8 mouse cellular contexts compared by ENCODE assay signal in the genomic region with DNA sequence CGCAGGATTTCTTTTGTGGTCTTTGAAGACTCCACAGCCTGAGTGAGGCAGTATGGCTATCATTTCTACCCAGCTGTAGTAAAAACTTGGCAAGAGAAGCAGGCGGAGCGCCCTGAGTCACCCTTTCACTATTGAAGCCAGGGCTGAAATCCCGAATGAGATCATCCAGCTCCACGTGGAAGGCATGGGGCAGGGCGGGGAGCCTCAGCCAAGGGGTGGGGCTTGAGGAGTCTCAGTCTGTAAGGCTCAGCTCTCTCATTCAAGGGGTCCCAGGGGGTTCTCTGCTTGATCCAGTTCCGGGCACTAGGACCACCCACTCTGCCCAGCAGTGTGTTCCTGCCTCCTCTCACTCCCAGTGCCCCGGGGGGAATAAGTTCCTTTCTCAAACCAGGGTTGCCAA. TPM values are rescaled to one million over a fixed set of nuclear protein-coding genes. Genes with fewer than 3 reads are reported as not detected.
DNase-seq lines count a peak whose midpoint lies in the region; ATAC-seq and TF ChIP-seq lines count a peak whose summit lies in the region.

No protein-coding gene starts in this region.

- H3K4me3 ChIP-seq in E14TG2a.4 (replicated peaks; ENCODE audit: low read length), result peak overlapping the region; percentile 77
- peak overlapping the region; percentile 57 for H3K4me3 ChIP-seq in forebrain, postnatal 0 days (ENCODE audit: low read depth, low read length)
- H3K4me3 ChIP-seq in liver, embryonic 12.5 days, result peak overlapping the region; percentile 57

- peak; percentile 82 for ATAC-seq in forebrain, postnatal 0 days
- peak; percentile 65 for ATAC-seq in liver, embryonic 12.5 days

- peak overlapping the region; percentile 57; the same call in 1 of the 2 replicates for H3K27ac ChIP-seq in forebrain, postnatal 0 days (ENCODE audit: low read depth, low read length)
- no peak overlapping the region for H3K27ac ChIP-seq in liver, embryonic 12.5 days

- TF ChIP-seq CTCF in E14TG2a.4 (conservative IDR thresholded peaks at IDR 0.05; ENCODE audit: low read length), result no peak
- no peak for TF ChIP-seq CTCF in forebrain, postnatal 0 days (IDR thresholded peaks at IDR 0.05; ENCODE audit: low read depth)

- peaks cover 15% of the 10 kb centered on the region for H3K36me3 ChIP-seq in E14TG2a.4 (ENCODE audit: insufficient read depth, low read length)
- peaks cover 7% of the 10 kb centered on the region; the same call in 1 of the 2 replicates for H3K36me3 ChIP-seq in forebrain, postnatal 0 days (ENCODE audit: insufficient read depth)
- peaks cover 18% of the 10 kb centered on the region; the same call in 1 of the 2 replicates for H3K36me3 ChIP-seq in liver, embryonic 12.5 days

- DNase-seq in cerebellum, adult 8-10 months, result peak; percentile 63
- peak; percentile 76 for DNase-seq in forebrain, postnatal 0 days
- peak; percentile 96 for DNase-seq in heart, postnatal 10 days
- DNase-seq in kidney, postnatal 4 days, result peak; percentile 83 to 90
- DNase-seq in neural tube, embryonic 10.5 days (ENCODE audit: extremely low spot score, low spot score), result peak; percentile 82
- DNase-seq in urinary bladder, adult 2 months (ENCODE audit: low spot score), result peak; percentile 72

- peak overlapping the region; percentile 99 for H3K4me2 ChIP-seq in forebrain, postnatal 0 days (ENCODE audit: low read depth)
- peak overlapping the region; percentile 67 for H3K4me2 ChIP-seq in liver, embryonic 12.5 days

- WGBS in forebrain, postnatal 0 days, result 5% methylated on average over 8 of the region's 8 CpGs
- 6% methylated on average over 8 of the region's 8 CpGs for WGBS in liver, embryonic 12.5 days (ENCODE audit: insufficient replicate concordance)

- H3K9ac ChIP-seq in forebrain, postnatal 0 days, result peak overlapping the region; percentile 46
- peak overlapping the region; percentile 57 for H3K9ac ChIP-seq in liver, embryonic 12.5 days

- peaks cover 15% of the 10 kb centered on the region; the same call in 1 of the 2 replicates for H3K4me1 ChIP-seq in E14TG2a.4 (replicated peaks; ENCODE audit: low read depth, low read length)
- no peaks in the 10 kb centered on the region for H3K4me1 ChIP-seq in forebrain, postnatal 0 days (ENCODE audit: insufficient read depth)
- peaks cover 8% of the 10 kb centered on the region; the same call in 1 of the 2 replicates for H3K4me1 ChIP-seq in liver, embryonic 12.5 days

- peaks cover 25% of the 10 kb centered on the region for H3K27me3 ChIP-seq in E14TG2a.4 (ENCODE audit: insufficient read depth, low read length)
- H3K27me3 ChIP-seq in forebrain, postnatal 0 days (ENCODE audit: insufficient read depth, low read length), result no peaks in the 10 kb centered on the region
- H3K27me3 ChIP-seq in liver, embryonic 12.5 days (replicated peaks), result peaks cover 50% of the 10 kb centered on the region

- intact Hi-C loops in heart, postnatal 10 days (cut with DNase I), result loop anchor here (2.0 to 10.0 kb wide), 6 partner anchors 20 to 1462 kb away; a partner anchor contains a TSS

- H3K9me3 ChIP-seq in E14TG2a.4 (ENCODE audit: low read length), result peaks cover 44% of the 10 kb centered on the region
- H3K9me3 ChIP-seq in forebrain, postnatal 0 days (ENCODE audit: low read length), result no peaks in the 10 kb centered on the region
- H3K9me3 ChIP-seq in liver, embryonic 12.5 days (replicated peaks), result no peaks in the 10 kb centered on the region

RNA-seq across cellular contexts. Expression of a gene that starts 2.2 kb away (rescaled TPM):
- 12.5 and 13.8 TPM in 2 replicates for total RNA-seq in forebrain, postnatal 0 days (2014; rRNA removed)
- polyA plus RNA-seq in forebrain, postnatal 0 days (2015; fragmentation: Nextera tagmentation; extraction: Ambion mirVana), result 3.7 and 5.1 TPM in 2 replicates
- 10 to 100 TPM; 41.6 to 60.8 TPM for total RNA-seq in heart, postnatal 10 days (2021)
- 14.3 and 14.5 TPM in 2 replicates for polyA plus RNA-seq in liver, embryonic 12.5 days (2016; fragmentation: Nextera tagmentation; extraction: Ambion mirVana)
- polyA plus RNA-seq in urinary bladder, adult 2 months (2012; rRNA removed), result 28.3 and 32.1 TPM in 2 replicates
